Mouse (Mus musculus): ENCODE results near the gene Tma16. TPM values are rescaled to one million over a fixed set of nuclear protein-coding genes. Genes with fewer than 3 reads are reported as not detected.

Tma16 gene
- total RNA-seq, 4 experiments from 2014 or later = 4.0 to 4.9 (median 4.4) TPM

Other genes starting within 250 kb of the Tma16 start
- not detected for gene Tktl2, start 25.2 kb upstream of the Tma16 start, total RNA-seq (2022)
- not detected for gene Npy5r, start 201.6 kb upstream of the Tma16 start, total RNA-seq (2022)
- gene Npy1r, start 210.7 kb upstream of the Tma16 start, total RNA-seq (2022) = 1 to 10 TPM in 2 of 4 experiments, under 1 TPM in 2; 0.77 to 1.5 (median 1.1) TPM